In the genomic region with DNA sequence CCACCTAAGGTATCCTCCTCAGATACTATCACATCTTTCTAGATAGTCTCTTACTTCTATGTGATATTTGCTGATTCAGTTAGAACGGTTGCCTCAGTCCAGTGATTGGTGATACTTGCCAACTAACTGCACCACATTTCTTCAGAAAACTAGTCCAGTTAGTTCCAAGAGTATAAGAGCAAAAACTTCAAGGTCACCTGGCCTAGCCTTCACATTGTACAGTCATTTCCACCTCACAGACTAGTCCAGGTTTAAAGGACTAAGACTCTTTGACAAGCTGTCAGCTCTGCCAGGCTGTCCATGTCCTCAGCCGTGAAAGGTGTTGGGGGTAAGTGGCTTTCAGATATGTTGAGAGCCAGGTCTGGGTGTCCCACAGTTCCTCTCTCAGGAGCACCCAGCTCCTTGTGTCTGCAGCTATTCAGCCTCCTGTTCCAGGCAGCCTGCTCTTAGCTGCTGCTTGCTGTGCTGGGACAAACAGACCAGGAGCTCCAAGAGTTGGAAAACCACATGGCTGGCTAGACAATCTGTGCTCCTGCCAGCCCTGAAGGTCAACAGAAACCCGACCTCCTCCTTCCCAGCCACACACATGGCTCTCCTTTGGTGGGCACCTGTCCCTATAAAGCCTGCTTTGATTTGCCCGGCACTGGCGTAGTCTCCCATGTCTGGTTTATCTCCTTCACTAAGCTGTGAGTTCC, we compare ENCODE assay signal across 21 mouse cellular contexts. TPM values are rescaled to one million over a fixed set of nuclear protein-coding genes. Genes with fewer than 3 reads are reported as not detected.
A peak's percentile ranks its signal among the peaks of the same experiment; 100 is the strongest.
DNase-seq lines count a peak whose midpoint lies in the region; ATAC-seq and TF ChIP-seq lines count a peak whose summit lies in the region.
"Had no signal": no experiment of that assay in that cellular context is flagged by ENCODE, and none has a peak within 500 bp of the region (broad histone marks: within the 10 kb centered on the region; RNA-seq: fewer than 3 reads in every experiment).

No protein-coding gene starts in this region.

- no peak overlapping the region for H3K9ac ChIP-seq in lung, embryonic 14.5 days
- H3K9ac ChIP-seq: heart, embryonic 15.5 days; hindbrain, embryonic 15.5 days; liver, postnatal 0 days had no signal

- no peak for ATAC-seq in lung, embryonic 14.5 days (ENCODE audit: insufficient read depth)
- ATAC-seq: forebrain, embryonic 14.5 days; intestine, postnatal 0 days; liver, postnatal 0 days; midbrain, embryonic 16.5 days had no signal

- 69% methylated on average over 5 of the region's 5 CpGs for WGBS in lung, embryonic 14.5 days
- WGBS in embryonic facial prominence, embryonic 10.5 days: 79% methylated on average over 5 of the region's 5 CpGs
- WGBS in limb, embryonic 10.5 days: 66% methylated on average over 5 of the region's 5 CpGs

- intact Hi-C loops in gastrocnemius, adult 2 months (cut with DNase I): no loop called here

- H3K4me2 ChIP-seq in lung, embryonic 14.5 days: no peak overlapping the region
- H3K4me2 ChIP-seq: heart, embryonic 15.5 days; hindbrain, embryonic 15.5 days had no signal

- no peak for TF ChIP-seq CTCF in gastrocnemius, adult 2 months (IDR thresholded peaks at IDR 0.05)
- no peak for TF ChIP-seq CTCF in lung, embryonic 14.5 days (IDR thresholded peaks at IDR 0.05; ENCODE audit: low read depth)

- no peaks in the 10 kb centered on the region for H3K4me1 ChIP-seq in lung, embryonic 14.5 days (ENCODE audit: insufficient read depth)
- 0 out of 2 replicates have a peak, but pooled peaks cover 6% of the 10 kb centered on the region for H3K4me1 ChIP-seq in embryonic facial prominence, embryonic 10.5 days
- peaks cover 11% of the 10 kb centered on the region for H3K4me1 ChIP-seq in limb, embryonic 10.5 days
- H3K4me1 ChIP-seq: heart, embryonic 15.5 days; hindbrain, embryonic 15.5 days had no signal

- peak; percentile 84 for DNase-seq in gastrocnemius, adult 2 months
- no peak for DNase-seq in gastrocnemius, postnatal 10 days
- DNase-seq in lung, embryonic 14.5 days: no peak
- DNase-seq in lung, postnatal 10 days: no peak
- DNase-seq in embryonic facial prominence, embryonic 10.5 days (ENCODE audit: low spot score): no peak
- DNase-seq in limb, embryonic 10.5 days (ENCODE audit: low spot score): no peak
- DNase-seq in kidney, postnatal 36 days: no peak
- DNase-seq in embryo, embryonic 9.5 days (ENCODE audit: extremely low spot score): no peak
- DNase-seq: cerebellum, adult 9-11 months; kidney, postnatal 10 days; liver; liver, postnatal 0 days; spleen, adult 18-20 months; thymus, postnatal 14 days had no signal

- H3K4me3 ChIP-seq in gastrocnemius, adult 2 months: peak overlapping the region; percentile 48
- H3K4me3 ChIP-seq in lung, embryonic 14.5 days (ENCODE audit: low read depth, low read length): no peak overlapping the region
- H3K4me3 ChIP-seq in embryonic facial prominence, embryonic 10.5 days: no peak overlapping the region
- no peak overlapping the region for H3K4me3 ChIP-seq in limb, embryonic 10.5 days
- H3K4me3 ChIP-seq: heart, embryonic 15.5 days; hindbrain, embryonic 15.5 days; megakaryocyte, embryonic 14.5 days had no signal

- peak overlapping the region; percentile 87 for H3K27ac ChIP-seq in gastrocnemius, adult 2 months
- peak overlapping the region; percentile 79; the same call in 1 of the 2 replicates for H3K27ac ChIP-seq in lung, embryonic 14.5 days (ENCODE audit: low read depth)
- H3K27ac ChIP-seq in embryonic facial prominence, embryonic 10.5 days (replicated peaks): 0 out of 2 replicates have a peak overlapping the region, but pooled peaks have one; percentile 24
- peak overlapping the region; percentile 56 for H3K27ac ChIP-seq in limb, embryonic 10.5 days
- H3K27ac ChIP-seq: heart, embryonic 15.5 days; hindbrain, embryonic 15.5 days had no signal

- H3K9me3 ChIP-seq in lung, embryonic 14.5 days (ENCODE audit: low read depth, low read length): no peaks in the 10 kb centered on the region
- no peaks in the 10 kb centered on the region for H3K9me3 ChIP-seq in embryonic facial prominence, embryonic 10.5 days
- H3K9me3 ChIP-seq in limb, embryonic 10.5 days (replicated peaks): no peaks in the 10 kb centered on the region
- H3K9me3 ChIP-seq: heart, embryonic 15.5 days; hindbrain, embryonic 15.5 days; megakaryocyte, embryonic 14.5 days had no signal

- H3K36me3 ChIP-seq in lung, embryonic 14.5 days (ENCODE audit: insufficient read depth): peaks cover 6% of the 10 kb centered on the region; the same call in 1 of the 2 replicates
- peaks cover 37% of the 10 kb centered on the region for H3K36me3 ChIP-seq in embryonic facial prominence, embryonic 10.5 days (replicated peaks)
- peaks cover 29% of the 10 kb centered on the region for H3K36me3 ChIP-seq in limb, embryonic 10.5 days
- H3K36me3 ChIP-seq: heart, embryonic 15.5 days had no signal

- H3K27me3 ChIP-seq in lung, embryonic 14.5 days (ENCODE audit: insufficient read depth, low read length): no peaks in the 10 kb centered on the region
- H3K27me3 ChIP-seq in embryonic facial prominence, embryonic 10.5 days (replicated peaks; ENCODE audit: low read depth, poor library complexity, severe bottlenecking): no peaks in the 10 kb centered on the region
- no peaks in the 10 kb centered on the region for H3K27me3 ChIP-seq in limb, embryonic 10.5 days (ENCODE audit: low read depth, poor library complexity, severe bottlenecking)
- H3K27me3 ChIP-seq: heart, embryonic 15.5 days; hindbrain, embryonic 15.5 days had no signal

RNA-seq across cellular contexts. Expression of gene Ubap1l, which starts 13.8 kb away (rescaled TPM):
- total RNA-seq in gastrocnemius, adult 2 months (2021): 1 to 10 TPM in 1 of 2 experiments, under 1 TPM in 1; 0.43 to 1.1 TPM
- total RNA-seq in gastrocnemius, postnatal 10 days (2021): 1 to 10 TPM in 1 of 2 experiments, under 1 TPM in 1; 0.52 to 1.1 TPM
- polyA plus RNA-seq in lung, embryonic 14.5 days (2014; fragmentation: Nextera tagmentation; extraction: Ambion mirVana): 0.24 and 0.61 TPM in 2 replicates
- polyA plus RNA-seq in embryonic facial prominence, embryonic 10.5 days (2016; fragmentation: Nextera tagmentation; extraction: Ambion mirVana): 0.38 and 0.66 TPM in 2 replicates
- 0.30 and 0.38 TPM in 2 replicates for polyA plus RNA-seq in limb, embryonic 10.5 days (2016; fragmentation: Nextera tagmentation; extraction: Ambion mirVana)
- polyA plus RNA-seq: liver, postnatal 0 days had no signal

RNA-seq across cellular contexts. Expression of gene Kbtbd13, which starts 16.8 kb away (rescaled TPM):
- total RNA-seq in gastrocnemius, adult 2 months (2021): 10 to 100 TPM in 1 of 2 experiments, 1 to 10 TPM in 1; 7.8 to 19.5 TPM
- total RNA-seq in gastrocnemius, postnatal 10 days (2021): 10 to 100 TPM in 1 of 2 experiments, 1 to 10 TPM in 1; 8.9 to 10.7 TPM
- 4.2 and 4.5 TPM in 2 replicates for polyA plus RNA-seq in lung, embryonic 14.5 days (2014; fragmentation: Nextera tagmentation; extraction: Ambion mirVana)
- polyA plus RNA-seq in embryonic facial prominence, embryonic 10.5 days (2016; fragmentation: Nextera tagmentation; extraction: Ambion mirVana): 1.0 and 1.2 TPM in 2 replicates
- polyA plus RNA-seq in limb, embryonic 10.5 days (2016; fragmentation: Nextera tagmentation; extraction: Ambion mirVana): 0.83 and 1.0 TPM in 2 replicates

RNA-seq across cellular contexts. Expression of gene Rasl12, which starts 23.7 kb away (rescaled TPM):
- total RNA-seq in gastrocnemius, adult 2 months (2021): 1 to 10 TPM; 3.1 to 3.3 TPM
- 10 to 100 TPM in 1 of 2 experiments, 1 to 10 TPM in 1; 7.2 to 11.5 TPM for total RNA-seq in gastrocnemius, postnatal 10 days (2021)
- polyA plus RNA-seq in lung, embryonic 14.5 days (2014; fragmentation: Nextera tagmentation; extraction: Ambion mirVana): 48.8 TPM in 2 replicates
- polyA plus RNA-seq in embryonic facial prominence, embryonic 10.5 days (2016; fragmentation: Nextera tagmentation; extraction: Ambion mirVana): 7.6 and 8.3 TPM in 2 replicates
- 5.8 and 8.2 TPM in 2 replicates for polyA plus RNA-seq in limb, embryonic 10.5 days (2016; fragmentation: Nextera tagmentation; extraction: Ambion mirVana)

RNA-seq across cellular contexts. Expression of gene Pdcd7, which starts 28.7 kb away (rescaled TPM):
- total RNA-seq in gastrocnemius, adult 2 months (2021): 10 to 100 TPM; 10.1 to 19.5 TPM
- 10 to 100 TPM; 11.2 to 13.9 TPM for total RNA-seq in gastrocnemius, postnatal 10 days (2021)
- polyA plus RNA-seq in lung, embryonic 14.5 days (2014; fragmentation: Nextera tagmentation; extraction: Ambion mirVana): 14.5 and 14.8 TPM in 2 replicates
- polyA plus RNA-seq in embryonic facial prominence, embryonic 10.5 days (2016; fragmentation: Nextera tagmentation; extraction: Ambion mirVana): 10.3 and 10.6 TPM in 2 replicates
- 10.4 and 11.9 TPM in 2 replicates for polyA plus RNA-seq in limb, embryonic 10.5 days (2016; fragmentation: Nextera tagmentation; extraction: Ambion mirVana)

RNA-seq across cellular contexts. Expression of gene Slc51b, which starts 48.1 kb away (rescaled TPM):
- not detected for total RNA-seq in gastrocnemius, adult 2 months (2021)
- not detected for total RNA-seq in gastrocnemius, postnatal 10 days (2021)
- not detected in 2 replicates for polyA plus RNA-seq in lung, embryonic 14.5 days (2014; fragmentation: Nextera tagmentation; extraction: Ambion mirVana)
- not detected in 2 replicates for polyA plus RNA-seq in embryonic facial prominence, embryonic 10.5 days (2016; fragmentation: Nextera tagmentation; extraction: Ambion mirVana)
- not detected in 2 replicates for polyA plus RNA-seq in limb, embryonic 10.5 days (2016; fragmentation: Nextera tagmentation; extraction: Ambion mirVana)
- total RNA-seq: adrenal gland, postnatal 36 days had no signal
- polyA plus RNA-seq: forebrain, embryonic 14.5 days; heart, embryonic 15.5 days; hindbrain, embryonic 15.5 days; midbrain, embryonic 16.5 days had no signal

Comparison
In these comparisons a context has a peak if more than half of its experiments do, and no peak if none do; other contexts are left out.
1. H3K27ac ChIP-seq: peak in every context shown above with its lines; median percentile 87 in gastrocnemius, adult 2 months; 79 in lung, embryonic 14.5 days; 56 in limb, embryonic 10.5 days; 24 in embryonic facial prominence, embryonic 10.5 days.